Mouse (Mus musculus): ENCODE results near the gene Mypn.

Gene Mypn

DNA sequence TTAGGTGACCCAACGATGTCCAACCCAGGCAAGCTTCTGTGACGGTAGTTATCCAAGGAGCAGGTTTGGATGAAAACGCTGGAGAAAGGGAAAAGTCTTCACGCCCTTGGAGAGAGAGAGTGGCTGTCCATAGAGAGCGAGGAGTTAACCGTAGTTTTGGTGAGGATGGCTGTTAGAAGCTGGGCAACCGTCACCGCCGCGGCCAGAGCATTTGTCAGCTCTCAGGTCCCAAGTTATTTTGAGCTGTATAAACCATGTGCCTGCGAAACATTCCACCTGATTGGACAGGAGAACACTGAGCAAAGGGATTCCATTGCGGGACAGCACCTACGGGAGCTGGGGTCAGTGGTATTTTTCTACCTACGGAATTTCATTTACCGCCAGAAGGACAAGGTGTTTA, at the start of gene Mypn:
Gene Mypn, minus strand, starts transcription at position 225 of the 400 bp plus-strand sequence.
- DNase-seq (ENCODE audit: low spot score) = no peak

DNA sequence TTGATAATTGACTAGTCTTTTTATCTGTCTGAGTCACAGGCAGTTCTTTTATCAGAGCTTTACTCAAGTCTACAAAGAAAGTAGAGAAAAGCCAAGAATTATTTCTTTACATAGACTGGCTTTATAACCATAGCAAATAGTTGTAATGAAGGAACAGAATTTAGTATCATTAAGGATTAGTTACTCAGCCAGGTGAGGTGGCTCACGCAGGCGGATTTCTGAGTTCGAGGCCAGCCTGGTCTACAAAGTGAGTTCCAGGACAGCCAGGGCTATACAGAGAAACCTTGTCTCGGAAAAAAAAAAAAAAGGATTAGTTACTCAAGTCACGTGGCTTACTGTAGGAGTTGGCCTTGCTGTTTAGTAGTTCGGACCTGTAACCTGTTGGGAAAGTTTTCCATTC, 44.7 kb upstream of the Mypn start:
- no peak for DNase-seq (ENCODE audit: low spot score)

DNA sequence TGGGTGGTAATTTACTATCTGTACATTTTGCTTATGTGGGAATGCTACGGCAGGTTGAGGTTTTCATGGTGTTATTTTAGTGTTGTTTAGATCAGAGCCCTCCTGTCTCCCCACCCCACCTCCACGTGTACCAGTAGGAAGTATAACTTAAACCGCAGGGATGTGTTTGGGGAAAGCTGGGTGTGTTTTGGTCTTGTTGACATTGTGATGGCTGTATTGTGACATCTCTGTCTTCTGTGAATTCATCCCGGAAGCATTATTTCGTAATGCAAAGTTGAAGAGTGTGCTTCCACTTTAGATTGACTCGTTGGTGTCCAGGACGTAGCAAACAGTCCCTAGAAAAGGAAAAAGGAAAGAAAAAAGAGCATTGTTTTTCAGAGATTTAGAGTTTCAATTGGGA, 43.7 kb upstream of the Mypn start:
- peak; percentile 42 for DNase-seq (ENCODE audit: low spot score)

DNA sequence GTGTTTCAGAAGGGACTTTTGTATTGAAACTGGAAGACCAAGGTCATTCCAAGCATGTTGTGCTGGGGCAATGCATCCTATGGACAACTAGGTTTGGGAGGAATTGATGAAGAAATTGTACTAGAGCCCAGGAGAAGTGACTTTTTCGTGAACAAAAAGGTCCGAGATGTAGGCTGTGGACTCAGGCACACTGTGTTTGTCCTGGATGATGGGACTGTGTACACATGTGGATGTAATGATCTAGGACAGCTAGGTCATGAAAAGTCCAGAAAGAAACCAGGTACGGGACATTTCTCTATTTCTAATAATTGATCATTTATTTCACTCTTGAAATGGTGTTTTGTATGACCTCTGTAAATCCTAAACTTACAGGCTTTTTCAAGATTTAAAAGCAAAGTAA, 42.1 kb upstream of the Mypn start:
- no peak for DNase-seq (ENCODE audit: low spot score)

DNA sequence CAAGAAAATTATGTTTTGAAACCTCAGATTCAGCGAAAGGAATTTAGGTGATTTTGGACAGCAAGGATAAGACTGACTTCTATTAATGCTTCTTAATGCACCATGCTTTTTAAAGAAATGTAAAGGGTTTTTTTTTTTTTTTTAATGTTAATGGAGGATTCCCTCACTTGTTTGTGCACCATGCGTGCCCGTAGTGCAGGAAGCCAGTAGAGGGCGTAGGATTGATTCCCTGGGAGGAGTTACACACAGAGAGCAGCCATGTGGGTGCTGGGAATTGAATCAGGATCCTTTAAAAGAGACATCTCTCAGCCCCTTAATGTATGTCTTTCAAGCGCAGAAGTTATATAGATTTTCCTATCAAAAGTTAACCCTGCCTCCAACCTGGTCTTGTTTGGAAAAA, 41.0 kb upstream of the Mypn start:
- peak; percentile 55 for DNase-seq (ENCODE audit: low spot score)

DNA sequence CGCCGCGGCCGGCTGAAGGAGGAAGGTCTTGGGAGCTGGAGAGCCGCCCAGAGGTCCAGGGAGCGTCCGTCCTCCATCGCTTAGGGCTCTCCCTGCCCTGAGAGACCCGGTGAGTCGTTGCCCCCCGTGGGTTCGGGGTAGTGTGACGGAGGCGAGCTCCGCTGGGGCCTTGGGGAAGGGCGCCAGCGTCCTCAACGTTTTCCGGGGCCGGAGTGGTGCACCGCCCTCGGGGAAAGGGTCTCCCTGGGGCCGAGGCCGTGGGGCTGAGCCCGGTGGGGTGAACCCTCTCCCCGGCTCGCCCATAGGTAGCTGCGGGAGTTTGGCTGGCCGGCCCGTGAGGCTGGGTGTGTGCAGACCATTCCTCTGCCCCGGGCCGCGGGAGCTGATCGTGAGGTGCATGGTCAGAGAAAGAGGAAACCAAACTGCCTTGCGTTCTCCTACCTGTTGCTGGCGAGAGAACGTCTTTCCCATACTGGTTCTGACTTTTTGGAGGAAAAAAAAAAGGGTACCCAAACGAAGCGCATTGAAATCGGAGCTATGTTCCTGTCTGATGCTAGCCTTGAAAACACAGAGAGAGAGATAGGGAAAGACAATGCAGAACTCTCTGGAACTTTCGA, 40.4 kb upstream of the Mypn start:
- DNase-seq (ENCODE audit: low spot score) = no peak

DNA sequence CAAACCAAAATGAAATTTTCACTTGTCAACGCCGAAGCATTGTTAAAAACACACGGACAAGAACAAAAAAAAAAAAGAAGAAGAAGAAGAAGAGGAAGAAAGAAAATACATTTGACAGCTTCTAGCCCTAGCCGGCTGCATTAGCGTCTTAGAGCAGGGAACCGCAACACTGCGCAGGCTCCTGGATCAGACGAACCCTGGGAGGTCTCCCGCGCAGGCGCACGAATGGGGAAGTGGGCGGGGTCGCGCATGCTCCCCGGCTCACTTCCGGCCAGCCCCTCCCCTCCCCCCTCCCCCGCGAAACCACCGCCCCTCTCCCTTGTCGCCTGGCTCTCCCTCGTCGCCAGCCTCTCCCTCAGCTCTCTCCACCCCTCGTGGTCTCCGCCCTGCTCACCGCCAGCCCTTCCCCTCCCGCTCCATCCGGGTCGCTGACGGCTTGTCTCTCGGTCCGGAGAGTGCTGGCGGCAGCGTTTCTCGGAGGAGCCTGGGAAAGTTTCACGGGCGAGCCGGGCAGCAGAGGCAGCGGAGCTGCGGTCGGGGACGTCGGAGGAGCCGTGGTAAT, 39.8 kb upstream of the Mypn start, which contains the start of gene Herc4:
Gene Herc4, plus strand, starts transcription at position 318 of the 562 bp plus-strand sequence.
- DNase-seq (ENCODE audit: low spot score) = peak; percentile 95

DNA sequence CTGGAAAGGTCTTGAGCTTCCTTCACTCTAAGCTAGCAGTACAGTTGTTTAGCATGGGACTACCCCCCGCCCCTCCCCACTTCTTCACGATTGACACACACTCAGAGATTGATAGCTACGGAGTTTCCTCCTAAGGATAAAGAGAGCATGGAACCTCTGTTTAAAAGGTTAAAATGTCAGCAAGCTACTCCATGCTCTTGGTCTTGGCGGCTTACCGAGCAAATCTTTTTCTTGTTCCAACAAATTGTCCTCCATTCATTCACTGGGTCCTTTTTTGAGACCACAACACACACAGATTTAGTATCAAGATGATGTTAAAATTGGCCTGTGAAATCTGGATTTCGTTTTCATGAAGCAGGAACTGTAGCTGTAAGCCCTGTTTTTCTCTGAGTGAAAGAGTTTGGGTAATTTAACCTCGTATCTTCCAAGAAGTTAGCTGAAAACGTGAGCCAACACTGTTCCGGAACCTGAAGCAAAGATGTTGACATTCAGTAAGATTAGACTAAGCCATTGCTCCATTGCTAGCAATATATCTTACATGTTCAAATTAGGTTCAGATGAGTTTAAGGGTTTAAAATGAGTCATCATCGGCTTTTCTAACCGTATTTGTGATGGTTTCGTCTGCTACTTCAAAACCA, 39.2 kb upstream of the Mypn start:
- peak; percentile 11 for DNase-seq (ENCODE audit: low spot score)

DNA sequence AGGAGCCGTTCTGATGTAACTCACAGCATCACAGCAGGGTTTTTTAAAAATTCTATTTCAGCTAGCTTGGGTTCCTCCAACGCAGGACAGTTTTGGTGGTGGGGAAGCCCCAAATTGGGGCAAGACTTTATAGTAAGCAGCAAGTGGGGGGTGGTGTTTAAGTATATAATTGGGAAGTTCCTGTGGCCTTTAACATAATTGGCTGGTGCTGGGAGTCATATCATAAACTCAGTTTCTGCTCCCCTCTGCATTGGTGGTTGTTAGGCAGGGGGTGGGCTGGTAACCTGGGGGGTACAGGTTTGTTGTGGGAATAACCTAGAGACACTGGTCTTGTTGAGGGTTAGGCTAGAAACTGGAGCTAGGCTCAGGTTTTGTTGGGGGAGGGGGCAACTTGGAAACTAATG, 37.1 kb upstream of the Mypn start:
- peak; percentile 8 for DNase-seq (ENCODE audit: low spot score)

DNA sequence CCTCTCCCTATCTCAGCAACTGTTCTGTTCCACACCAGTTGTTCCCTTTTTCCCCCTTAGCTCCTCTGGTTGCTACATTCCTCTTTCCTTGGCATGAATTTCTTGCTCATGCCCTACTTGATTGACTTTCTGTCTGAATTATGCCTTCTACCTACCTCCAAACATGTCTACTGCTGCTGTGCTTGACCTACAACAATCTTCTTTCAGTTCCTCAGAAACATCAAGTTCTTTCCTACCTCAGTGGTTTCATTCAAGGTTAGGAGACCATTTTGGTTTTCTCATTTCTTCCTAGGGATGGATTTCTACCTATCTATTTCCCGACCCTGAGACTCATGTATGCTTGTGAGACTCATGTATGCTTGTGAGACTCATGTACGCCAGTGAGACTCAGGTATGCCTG, 36.1 kb upstream of the Mypn start:
- DNase-seq (ENCODE audit: low spot score) = no peak

DNA sequence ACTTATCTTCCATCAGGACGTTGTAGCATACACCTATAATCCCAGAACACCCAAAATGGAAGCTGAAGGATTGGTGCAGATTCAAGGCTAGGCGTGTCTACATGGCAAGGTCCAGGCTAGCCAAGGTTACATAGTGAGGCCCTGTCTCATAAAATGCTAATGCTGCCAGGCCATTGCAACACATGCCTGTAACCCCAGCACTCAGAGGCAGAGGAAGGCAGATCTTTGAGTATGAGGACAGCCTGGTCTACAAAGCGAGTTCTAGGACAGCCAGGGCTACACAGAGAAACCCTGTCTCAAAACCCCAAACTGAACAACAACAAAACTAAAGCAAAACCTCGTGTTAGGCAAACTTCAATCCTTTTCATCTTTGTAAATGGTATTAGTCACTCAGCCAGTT, 34.3 kb upstream of the Mypn start:
- no peak for DNase-seq (ENCODE audit: low spot score)

DNA sequence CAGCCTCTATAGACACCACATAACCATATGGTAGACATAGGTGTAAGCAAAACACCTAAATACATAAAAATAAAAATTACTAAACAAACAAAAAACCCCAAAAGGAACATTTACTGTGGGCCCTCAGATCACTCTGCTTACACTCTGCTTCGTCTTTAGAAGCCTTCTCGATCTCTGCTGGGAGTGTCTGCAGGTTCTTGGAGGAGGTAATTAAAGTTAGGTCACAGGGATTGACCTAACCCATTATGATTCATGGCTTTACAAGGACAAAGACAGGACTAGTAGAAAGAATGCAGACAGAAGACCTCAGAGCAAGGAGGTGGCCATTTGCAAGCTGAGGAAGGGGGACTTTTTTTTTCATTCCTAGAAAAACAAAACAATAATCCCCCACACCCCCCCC, 33.5 kb upstream of the Mypn start:
- no peak for DNase-seq (ENCODE audit: low spot score)

DNA sequence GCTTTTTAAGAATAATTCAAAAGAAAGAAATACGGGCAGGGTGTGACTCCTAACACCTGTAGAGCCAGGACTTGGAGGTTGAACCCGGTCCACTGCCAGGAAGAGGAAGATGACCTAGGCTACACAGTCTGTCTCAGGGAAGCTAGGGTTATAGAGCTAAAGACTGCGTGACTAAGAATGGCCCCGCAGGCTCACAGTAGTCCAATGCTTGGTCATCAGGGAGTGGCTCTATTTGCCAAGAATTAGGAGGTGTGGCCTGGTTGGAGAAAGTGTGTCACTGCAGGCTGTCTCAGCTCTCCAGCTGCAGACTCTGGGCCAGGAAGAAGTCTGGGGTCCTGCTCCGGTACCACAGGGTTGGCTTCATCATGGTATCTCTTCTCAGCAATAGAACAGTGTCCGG, 32.9 kb upstream of the Mypn start:
- no peak for DNase-seq (ENCODE audit: low spot score)

DNA sequence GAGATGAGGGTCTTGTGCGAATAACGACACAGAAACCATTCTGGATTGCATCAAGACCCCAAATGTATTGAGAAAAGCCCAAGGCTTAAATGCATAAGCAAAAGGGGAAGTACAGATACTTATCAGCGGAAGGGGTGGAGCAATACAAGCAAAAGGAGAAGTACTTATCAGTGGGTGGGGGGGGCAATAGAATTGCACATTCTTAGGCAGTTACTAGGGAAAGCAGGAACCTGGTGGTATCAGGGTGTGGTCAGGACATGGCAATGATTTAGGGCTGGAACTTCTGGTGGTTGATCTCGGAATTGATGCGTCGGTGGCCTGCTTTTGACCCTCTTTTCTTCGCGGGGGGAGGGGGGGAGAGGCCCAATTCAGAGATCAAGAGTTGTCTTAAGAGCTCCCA, 32.1 kb upstream of the Mypn start:
- no peak for DNase-seq (ENCODE audit: low spot score)

DNA sequence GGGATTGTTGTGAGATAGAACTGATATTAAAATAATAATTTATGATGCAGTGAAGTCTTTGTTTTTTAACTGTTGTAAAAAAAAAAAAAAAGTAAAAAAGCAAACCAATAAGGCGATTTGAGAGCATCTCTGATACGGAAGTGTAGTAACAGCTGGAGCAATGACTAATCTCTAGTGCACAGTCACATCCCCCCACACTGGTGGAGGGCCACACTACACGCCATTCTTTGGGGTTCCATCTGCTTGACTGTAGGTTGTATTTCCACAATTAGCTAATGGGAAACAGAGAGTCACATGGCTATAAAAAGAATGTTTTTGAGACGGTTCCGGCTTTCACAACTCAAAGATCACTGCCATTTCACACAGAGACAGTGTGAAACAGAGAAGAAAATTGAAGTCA, 30.4 kb upstream of the Mypn start:
- no peak for DNase-seq (ENCODE audit: low spot score)

DNA sequence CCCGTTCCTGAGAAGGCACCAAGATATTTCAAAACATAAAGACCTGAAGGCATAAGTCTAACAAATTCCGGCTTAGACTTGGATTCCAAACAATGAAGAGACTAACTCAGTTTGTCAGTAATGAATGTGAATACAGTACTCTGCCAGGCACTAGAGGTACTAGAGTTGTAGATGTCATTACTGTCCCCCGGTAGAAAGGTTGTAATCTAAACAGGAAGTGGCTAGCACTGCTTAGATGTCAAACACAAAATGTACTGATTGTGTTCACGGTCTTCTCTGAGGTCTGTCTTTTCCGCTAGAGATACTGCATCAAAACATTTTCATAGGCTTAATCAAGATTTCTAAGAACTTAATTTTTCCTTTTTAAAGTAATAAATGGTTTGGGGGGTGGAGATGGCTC, 27.9 kb upstream of the Mypn start:
- peak; percentile 34 for DNase-seq (ENCODE audit: low spot score)

DNA sequence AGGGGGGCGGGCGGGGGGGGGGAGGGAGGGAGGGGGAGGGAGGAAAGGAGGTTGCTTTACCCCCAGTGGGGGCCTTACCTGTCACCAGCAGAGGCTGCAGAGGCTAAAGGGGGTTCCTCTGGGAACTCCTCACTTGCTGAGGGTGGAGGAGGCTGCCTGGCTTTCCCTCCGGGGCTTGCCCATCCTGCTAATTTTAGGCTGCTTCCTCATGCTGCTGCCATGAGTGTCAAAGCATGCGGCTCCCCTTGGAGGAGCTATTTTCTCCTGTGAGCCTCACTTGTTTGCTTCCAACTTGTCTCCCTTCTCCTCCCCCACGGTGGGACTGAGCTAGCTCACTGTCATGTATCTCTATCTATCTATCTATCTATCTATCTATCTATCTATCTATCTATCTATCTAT, 27.1 kb upstream of the Mypn start:
- no peak for DNase-seq (ENCODE audit: low spot score)

DNA sequence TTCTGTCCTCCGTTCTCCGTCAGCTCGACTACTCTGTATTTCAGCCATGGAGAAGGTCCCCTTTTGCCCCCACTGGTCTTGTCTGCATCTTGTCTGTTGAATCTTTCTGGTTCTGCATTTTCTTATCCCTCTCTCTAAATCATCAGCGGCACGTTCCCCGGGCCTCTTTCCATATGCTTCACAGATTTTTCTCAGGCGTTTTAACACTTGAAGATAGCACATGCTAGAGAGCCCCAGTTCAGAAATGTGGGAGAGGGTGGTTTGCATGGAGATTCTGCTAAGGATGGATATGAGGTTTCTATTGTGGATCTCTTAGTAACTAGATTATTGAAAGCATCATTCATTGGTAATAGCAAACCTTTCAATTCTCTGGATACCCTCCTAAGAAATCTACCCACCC, 26.5 kb upstream of the Mypn start:
- DNase-seq (ENCODE audit: low spot score) = no peak

DNA sequence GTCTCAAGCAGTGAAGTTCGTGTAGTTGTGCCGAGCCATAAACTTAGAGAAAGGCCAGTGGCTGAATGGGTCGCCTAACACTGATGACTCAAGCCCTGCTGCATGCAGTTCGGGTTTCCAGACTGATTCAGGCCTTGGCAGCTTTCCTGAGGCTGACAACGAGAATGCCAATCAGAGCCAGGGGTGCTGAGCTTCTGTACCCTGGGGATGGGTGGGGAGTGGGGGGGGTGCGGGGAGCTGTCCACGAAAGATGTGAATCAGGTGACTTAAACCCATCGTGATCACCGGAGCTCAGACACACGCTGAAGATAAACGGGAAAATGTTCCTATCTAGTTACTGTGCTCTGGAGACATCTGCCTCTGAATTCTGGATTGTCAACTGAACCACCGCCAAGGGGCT, 20.6 kb upstream of the Mypn start:
- no peak for DNase-seq (ENCODE audit: low spot score)

DNA sequence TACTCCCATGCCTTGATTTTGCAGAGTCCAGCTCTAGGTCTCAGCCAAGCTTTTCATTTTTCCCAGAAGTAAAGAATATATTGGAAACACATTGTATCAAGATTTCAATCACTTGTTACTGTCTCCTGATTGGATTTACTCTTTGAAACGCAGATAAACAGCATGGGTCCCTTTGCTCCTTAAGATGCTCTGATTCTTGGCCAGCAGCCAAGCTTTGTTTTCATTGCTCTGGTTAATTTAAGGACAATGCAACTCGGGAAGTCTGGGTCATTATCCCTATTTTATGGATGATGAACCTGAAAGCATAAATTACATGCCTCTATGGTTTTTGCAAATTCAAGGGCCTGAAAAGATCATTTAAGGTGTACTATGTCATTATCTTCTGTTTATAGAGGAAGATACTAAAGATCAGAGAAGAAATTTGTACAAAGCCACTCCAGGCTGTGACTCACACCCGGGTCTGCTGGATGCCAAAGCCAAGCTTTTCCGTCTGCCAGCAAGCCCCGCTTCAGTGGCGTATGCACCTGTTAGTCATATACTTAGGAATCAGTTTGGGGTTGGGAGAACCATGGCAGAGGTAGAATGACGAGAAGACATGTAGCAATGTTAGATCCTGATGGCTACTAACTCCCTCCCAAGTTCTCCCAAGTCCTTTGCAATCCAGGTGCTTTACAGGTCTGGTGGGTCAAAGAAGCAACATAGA, 17.5 kb upstream of the Mypn start:
- no peak for DNase-seq (ENCODE audit: low spot score)

DNA sequence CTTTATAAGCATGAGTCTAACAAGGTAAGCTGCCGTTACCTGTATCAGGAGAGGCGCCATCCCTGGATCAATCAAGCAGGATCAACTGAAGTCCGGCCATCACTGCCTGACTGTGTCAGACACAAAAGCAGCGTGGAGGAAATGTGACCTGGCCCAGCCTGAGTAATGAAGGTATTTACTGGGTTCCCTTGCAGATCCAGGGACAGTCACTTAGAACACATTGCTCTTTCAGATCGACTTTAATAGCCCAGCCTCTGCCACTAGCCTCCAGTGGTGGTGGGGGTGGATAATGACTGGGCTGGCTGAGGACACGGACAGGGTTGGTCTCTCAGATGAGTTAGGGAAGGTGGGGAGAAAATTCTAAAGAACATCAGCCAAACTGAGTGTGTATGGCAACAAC, 5.1 kb upstream of the Mypn start:
- no peak for DNase-seq (ENCODE audit: low spot score)

DNA sequence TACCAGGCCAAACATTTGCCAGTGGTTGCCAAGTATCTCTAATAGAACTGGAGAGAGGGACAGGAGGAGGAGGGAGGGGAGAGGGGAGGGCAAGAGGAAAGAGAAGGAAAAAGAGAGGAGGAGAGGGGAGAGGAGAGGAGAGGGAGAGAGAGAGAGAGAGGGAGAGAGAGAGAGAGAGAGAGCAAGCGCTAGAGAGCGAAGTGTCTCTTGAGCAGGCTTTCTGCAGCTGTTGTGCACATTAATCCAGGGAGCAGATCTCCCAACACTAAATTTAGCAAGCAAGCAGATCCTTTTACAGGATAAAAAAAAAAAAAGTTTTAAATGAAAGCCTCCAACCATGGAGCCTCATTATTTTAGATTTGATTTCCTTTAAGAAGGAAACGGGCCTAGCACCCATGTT, 750 bp downstream of the Mypn start:
- DNase-seq (ENCODE audit: low spot score) = no peak

DNA sequence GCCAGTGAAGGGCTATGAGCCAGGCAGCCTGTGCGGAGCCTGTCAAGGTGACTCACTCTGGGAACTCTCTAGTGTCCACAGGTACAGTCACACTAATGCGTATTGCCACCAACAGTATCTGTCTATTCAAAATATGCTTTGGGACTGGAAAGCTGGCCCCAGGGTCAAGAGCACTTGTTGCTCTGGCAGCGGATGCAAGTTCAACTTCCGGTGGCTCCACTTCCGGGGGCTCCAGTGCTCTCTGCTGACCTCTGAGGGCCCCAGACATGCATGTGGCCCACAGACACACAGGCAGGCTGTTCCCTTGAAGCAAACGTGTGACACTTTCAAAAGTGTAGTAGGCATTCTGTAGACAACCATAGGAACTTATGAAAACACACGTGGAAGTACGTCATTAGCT, 2.2 kb downstream of the Mypn start:
- DNase-seq (ENCODE audit: low spot score) = no peak

Data from lung, postnatal 25 days (tissue).